Mouse (Mus musculus): ENCODE data around the gene Amz1. TPM values are rescaled to one million over a fixed set of nuclear protein-coding genes. Genes with fewer than 3 reads are reported as not detected.

Gene Amz1
- polyA plus RNA-seq, 1 experiment, result 0.40 TPM

DNA sequence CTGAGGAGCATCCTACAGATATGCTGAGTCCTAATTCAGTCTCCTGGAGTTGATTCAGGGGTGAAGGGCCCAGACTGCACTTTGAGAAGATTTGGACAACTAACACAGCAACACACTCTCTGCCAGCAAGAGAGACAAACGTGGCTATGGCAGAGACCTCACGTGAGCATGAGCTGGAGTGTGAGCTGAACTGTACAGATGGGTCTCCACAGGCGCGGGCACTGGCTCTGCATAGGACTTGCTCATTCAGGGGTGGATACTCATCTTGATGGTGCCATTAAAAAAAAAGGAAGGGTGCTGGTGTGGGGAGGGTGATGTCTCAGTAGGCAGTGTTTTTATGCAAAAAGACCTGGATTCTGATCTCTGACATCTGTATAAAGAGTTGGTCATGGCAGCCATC, 51.2 kb downstream of the Amz1 start:
- no peak for TF ChIP-seq GATA1 (IDR thresholded peaks at IDR 0.05; ENCODE audit: low read length)

DNA sequence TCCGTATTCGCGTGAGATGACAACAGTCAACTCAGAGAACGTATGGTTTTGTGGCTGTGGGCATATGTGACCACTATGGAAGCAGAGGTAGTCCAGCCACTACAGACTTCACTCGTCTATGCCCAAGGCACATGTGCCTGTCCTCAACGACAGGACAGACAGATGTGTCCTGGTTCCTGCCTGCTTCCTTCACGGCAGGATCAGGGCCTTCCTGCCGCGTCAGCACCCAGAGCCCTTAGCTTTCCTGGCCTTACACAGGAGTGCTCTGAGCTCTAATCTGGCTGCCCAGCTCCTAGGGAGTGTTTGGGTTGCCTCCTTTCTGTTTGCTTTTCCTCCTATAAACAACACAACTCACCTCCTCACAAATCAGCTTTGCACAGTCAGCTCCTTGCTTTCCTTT, 53.0 kb downstream of the Amz1 start:
- no peak for TF ChIP-seq GATA1 (IDR thresholded peaks at IDR 0.05; ENCODE audit: low read length)

DNA sequence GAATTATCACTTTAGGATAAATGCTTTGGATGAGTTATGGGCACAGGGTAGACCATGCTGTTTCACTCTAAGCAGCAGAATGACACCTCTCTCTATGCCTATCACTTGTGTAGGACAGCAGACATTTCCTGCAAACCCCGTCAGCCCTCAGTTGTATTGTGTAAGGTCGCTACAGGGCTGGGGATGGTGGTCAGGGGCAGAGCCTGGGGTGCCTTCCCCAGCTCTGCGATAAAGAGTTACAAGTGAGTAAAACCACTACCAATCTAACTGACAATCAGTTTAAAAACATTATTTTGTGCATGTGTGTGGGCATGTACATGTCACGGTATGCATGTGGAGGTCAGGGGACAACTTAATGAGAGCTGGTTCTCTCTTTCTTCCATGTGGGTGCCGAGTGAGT, 57.2 kb downstream of the Amz1 start:
- TF ChIP-seq GATA1 (IDR thresholded peaks at IDR 0.05; ENCODE audit: low read length), result no peak

GRCm38 (mm10) chr5:140781886-140782572, 58.1 kb downstream of the Amz1 start:
- no peak for TF ChIP-seq GATA1 (IDR thresholded peaks at IDR 0.05; ENCODE audit: low read length)

GRCm38 (mm10) chr5:140783577-140783976, 59.6 kb downstream of the Amz1 start:
- no peak for TF ChIP-seq GATA1 (IDR thresholded peaks at IDR 0.05; ENCODE audit: low read length)

DNA sequence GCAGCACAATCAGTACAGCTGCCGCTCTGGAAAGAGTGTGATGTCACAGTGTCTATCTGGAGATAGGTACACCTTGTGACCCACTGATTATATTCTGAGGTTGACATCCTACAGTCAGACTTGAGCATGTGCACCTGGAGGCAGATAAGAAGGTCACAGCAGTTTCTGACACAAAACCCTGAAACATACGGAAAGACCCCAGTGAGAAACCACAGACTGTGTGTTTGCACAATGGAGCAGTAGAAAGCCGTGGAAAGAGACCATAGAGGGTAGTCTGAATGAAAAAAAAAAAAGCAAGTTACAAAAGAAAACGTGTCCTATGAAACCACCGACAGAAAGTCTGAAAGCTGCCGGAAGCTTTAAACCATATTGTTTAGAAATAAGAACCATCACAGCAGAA, 60.4 kb downstream of the Amz1 start:
- no peak for TF ChIP-seq GATA1 (IDR thresholded peaks at IDR 0.05; ENCODE audit: low read length)

- no peak for TF ChIP-seq GATA1 (IDR thresholded peaks at IDR 0.05; ENCODE audit: low read length)
Observed at GRCm38 (mm10) chr5:140785240-140785872, 61.4 kb downstream of the Amz1 start.

- TF ChIP-seq GATA1 (IDR thresholded peaks at IDR 0.05; ENCODE audit: low read length), result no peak
Observed at GRCm38 (mm10) chr5:140789561-140789960, 65.6 kb downstream of the Amz1 start.

- no peak for TF ChIP-seq GATA1 (IDR thresholded peaks at IDR 0.05; ENCODE audit: low read length)
Observed at GRCm38 (mm10) chr5:140790392-140790791, 66.5 kb downstream of the Amz1 start.

- no peak for TF ChIP-seq GATA1 (IDR thresholded peaks at IDR 0.05; ENCODE audit: low read length)
Observed at GRCm38 (mm10) chr5:140790937-140791877, 67.3 kb downstream of the Amz1 start.

DNA sequence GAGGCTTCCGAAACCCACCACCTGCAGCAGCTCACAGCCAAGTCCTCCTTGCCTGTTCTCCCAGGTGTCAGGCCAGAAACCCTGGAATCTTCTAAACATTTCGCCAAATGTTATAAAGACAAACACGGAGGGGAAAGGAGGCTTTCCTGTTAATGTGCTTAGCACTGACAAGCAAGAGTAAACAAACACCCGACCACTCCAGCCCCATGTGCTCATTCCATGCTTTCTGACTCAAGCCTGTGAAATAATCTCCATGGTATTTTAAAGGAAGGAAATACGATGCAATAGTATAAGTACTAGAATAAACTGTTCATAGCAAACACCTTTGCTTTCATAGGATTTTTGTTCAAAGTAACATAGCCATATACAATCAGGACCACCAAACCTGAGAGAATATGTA, 68.3 kb downstream of the Amz1 start:
- TF ChIP-seq GATA1 (IDR thresholded peaks at IDR 0.05; ENCODE audit: low read length), result no peak

DNA sequence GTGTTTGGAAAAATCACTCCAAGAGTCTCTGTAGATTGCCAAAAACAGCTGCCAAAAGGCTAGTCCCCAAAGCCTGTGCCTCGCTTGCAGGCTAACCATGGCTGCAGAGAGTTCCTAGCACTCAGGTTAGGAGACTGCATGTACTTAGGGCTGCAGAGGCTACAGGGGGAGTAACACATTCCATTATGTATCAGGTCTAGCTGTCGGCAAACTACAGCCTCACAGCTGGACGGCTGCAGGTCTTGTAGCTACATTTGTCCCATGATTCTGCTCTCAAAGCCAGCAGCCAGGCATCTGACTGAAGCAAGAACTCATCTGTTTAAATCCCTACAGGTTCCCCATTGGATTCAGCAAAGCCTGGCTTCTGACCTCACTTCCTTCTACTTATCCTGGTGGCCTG, 70.8 kb downstream of the Amz1 start:
- TF ChIP-seq GATA1 (IDR thresholded peaks at IDR 0.05; ENCODE audit: low read length), result no peak

DNA sequence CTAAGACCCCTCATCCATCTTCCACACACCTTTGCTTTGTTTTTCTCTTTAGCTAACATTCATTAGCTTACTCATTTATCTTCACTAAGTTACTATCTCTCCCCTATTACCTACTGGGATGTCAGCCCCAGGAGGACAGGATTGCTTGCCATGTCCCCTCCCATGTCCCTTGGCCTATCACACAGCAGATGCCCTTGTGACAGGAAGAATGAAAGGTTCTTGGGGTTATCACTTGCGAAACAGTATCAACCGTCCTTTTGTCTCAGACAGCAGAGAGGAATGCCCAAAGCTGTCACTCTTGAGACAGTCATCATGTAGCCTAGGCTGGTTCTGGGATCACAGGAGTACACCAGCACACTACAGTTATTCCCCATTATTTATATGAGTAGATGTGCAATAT, 71.2 kb downstream of the Amz1 start:
- TF ChIP-seq GATA1 (IDR thresholded peaks at IDR 0.05; ENCODE audit: low read length), result no peak

GRCm38 (mm10) chr5:140796051-140796450, 72.1 kb downstream of the Amz1 start:
- no peak for TF ChIP-seq GATA1 (IDR thresholded peaks at IDR 0.05; ENCODE audit: low read length)

GRCm38 (mm10) chr5:140798158-140798557, 74.2 kb downstream of the Amz1 start:
- TF ChIP-seq GATA1 (IDR thresholded peaks at IDR 0.05; ENCODE audit: low read length), result no peak

- TF ChIP-seq GATA1 (IDR thresholded peaks at IDR 0.05; ENCODE audit: low read length), result no peak
Observed at GRCm38 (mm10) chr5:140798775-140799174, 74.8 kb downstream of the Amz1 start.

All from G1E-ER4 (cell line).